Mouse (Mus musculus) embryo, embryonic 11 days (tissue): ENCODE measurements around the gene Fggy.

Experiments used
- DNase-seq: peaks from one replicate; pipeline ENCODE4 v3.0.0-alpha.2; 2015

Gene Fggy

DNA sequence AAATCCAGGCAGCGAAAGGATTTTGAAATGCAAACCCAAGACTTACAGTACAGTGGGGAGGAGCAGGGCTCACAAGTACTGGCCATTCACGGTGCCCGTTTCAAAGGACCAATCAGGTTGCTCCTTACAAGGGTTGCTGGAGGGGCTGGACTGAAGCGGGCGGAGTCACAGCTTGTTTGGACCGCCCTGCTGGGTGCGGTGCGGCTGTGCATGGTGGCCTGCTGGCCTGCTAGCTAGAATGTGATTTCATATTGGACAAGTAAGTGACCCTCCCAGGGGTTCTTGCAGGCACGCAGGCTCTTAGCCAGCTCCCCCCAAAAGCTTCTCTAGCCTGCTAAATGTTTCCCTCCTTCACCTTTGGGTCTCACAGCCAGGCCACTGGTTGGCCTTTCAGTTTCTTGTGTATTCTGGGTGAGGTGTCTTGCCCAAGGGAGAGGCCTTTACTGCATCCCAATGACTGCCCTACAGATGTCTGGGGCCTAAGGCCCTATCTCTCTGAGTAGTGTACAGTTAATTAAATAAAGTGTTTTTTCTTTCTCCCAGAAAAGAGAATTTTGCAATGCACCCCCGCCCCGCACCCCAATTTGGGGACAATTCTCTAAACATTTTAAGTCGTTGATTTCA, at the start of gene Fggy:
Gene Fggy (plus strand): TSS at position 175 of the 624 bp plus-strand sequence.
- peak; percentile 96 for DNase-seq

- DNase-seq, result no peak
Observed at GRCm38 (mm10) chr4:95507946-95508311, 49.4 kb upstream of the Fggy start.

DNA sequence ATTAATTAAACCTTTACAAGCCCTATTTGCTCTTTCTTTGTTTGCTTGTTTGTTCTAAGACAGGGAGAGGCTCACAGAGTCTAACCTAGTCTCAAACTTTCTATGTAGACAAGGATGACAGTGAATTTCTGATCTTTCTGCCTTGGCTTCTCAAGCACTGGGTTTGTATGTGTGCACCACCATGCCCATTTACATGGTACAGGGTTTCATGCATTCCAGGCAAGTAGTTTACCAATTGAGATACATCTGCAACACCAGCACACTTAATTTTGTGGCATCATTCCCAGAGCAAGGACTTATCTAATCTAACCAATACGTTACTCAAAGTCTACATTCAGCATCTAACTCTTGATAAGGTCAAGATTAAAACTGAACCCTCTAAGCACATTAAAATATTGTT, 38.9 kb upstream of the Fggy start:
- no peak for DNase-seq

DNA sequence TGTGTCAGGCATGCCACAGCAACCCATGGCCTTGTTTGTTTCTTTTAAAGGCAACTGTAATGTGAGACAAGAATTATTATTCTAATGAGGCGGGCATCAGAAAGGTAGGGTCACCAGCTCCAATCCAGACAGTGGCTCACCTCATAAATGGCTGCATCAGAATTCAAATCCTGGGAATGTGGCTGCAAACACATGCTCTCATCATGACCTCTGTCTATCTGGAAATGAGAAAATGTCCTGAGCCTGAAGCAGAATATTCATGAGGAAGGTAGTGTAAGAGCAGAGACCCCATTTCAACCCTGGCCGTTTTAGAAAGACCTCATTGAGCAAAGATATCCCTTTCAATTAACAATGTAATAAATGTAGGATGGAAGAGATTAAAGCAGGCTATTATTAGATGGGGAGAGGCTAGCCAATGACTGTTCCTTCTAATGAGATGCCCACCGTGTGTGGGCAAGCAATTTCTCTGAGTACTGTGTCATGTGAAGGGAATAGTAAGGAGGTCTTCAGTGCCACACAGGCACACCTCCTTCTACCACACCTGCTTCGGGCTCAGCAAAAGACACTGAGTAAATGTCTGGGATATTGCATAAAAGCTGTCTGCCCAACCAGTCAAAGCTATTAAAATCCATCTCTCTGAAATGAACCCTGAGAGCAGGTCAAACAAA, 37.2 kb upstream of the Fggy start:
- no peak for DNase-seq

GRCm38 (mm10) chr4:95520643-95521032, 36.7 kb upstream of the Fggy start:
- DNase-seq, result no peak

- DNase-seq, result no peak
Observed at GRCm38 (mm10) chr4:95526588-95526987, 30.7 kb upstream of the Fggy start.

- DNase-seq, result no peak
Observed at GRCm38 (mm10) chr4:95530757-95531156, 26.6 kb upstream of the Fggy start.

- no peak for DNase-seq
Observed at GRCm38 (mm10) chr4:95533946-95534345, 23.4 kb upstream of the Fggy start.

- DNase-seq, result no peak
Observed at GRCm38 (mm10) chr4:95541382-95542038, 15.8 kb upstream of the Fggy start.

DNA sequence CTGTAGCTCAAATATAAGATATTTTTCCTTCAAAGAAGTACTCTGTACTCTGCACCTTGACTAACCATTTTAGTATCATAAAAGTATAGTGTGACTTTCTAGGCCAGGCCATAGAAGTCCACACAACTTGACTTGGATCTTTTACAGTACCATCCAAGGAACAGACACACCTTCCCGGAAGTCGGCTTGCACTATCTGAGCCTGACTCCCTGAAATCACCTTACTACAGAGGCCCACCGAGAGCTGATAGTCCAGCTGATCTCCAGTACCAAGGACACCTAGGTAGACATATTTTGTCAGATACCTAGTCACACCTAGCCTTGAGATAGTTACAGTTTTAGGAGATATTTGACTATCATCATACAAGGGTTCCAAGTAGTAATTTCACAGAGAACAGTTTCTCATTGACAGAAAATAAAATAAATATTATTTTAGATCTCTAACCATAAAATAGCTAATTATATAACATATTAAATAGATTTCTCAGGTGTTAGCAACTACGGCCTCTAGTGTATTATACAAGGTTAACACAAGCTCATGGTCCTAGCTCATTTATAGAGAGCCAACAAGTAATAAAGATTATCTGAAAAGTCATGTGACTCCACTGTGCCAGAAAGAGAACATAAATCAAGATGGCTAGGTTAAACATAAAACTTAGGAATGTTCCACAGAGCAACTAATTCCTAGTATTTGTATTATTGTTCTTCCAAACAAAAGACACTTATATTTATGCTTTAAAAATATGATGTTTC, 15.1 kb upstream of the Fggy start:
- no peak for DNase-seq

GRCm38 (mm10) chr4:95543529-95543928, 13.8 kb upstream of the Fggy start:
- DNase-seq, result no peak

GRCm38 (mm10) chr4:95556663-95557332, 509 bp upstream of the Fggy start:
- no peak for DNase-seq

DNA sequence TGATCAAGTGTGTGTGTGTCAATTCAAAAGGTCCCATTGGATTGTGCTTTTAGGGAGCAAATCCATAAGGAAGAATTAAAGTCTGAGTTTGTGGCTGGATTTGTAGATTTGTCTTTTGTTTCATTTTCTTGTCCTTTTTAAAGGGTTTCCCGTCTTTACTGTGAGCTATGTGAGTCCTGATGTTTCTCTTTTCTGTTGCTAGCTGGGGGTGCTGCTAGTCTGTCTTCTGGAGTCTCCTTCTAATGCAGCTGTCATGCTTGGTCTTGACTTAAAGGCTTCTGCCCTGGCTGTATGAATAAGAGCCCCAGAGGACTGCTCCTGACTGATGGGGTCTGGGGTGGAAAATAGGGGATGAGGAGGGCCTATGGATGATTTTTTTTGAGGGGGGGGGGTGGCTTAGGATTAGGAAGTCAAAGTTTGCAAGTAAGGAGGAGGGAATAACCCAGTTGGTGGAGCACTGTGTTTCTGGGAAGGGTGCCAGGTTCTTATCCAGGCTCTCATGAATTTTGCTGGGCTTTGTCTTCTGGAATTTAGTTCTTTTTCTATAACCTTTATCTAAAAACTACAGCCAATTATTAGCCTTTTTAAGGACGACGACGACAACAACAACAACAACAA, 1.1 kb downstream of the Fggy start:
- DNase-seq, result peak; percentile 4

DNA sequence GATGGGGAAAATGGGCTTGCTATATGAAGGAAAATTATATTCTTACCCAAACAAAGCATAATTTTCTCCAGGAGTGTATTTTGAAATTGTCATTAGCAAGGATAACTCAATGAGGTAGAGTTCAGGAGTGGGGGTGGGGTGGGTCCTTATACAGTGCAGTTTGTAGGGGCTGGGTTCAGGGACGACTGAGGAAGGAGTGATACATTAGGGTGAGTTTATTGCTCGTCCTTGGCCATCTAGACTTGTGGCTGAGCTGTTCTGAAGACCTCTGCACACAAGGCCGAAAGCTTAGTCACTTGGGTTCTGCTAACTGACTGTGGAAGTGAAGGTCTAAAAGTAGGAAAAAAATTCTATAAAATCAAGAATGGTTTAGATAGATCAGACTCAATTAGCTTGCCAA, 14.3 kb downstream of the Fggy start:
- no peak for DNase-seq

DNA sequence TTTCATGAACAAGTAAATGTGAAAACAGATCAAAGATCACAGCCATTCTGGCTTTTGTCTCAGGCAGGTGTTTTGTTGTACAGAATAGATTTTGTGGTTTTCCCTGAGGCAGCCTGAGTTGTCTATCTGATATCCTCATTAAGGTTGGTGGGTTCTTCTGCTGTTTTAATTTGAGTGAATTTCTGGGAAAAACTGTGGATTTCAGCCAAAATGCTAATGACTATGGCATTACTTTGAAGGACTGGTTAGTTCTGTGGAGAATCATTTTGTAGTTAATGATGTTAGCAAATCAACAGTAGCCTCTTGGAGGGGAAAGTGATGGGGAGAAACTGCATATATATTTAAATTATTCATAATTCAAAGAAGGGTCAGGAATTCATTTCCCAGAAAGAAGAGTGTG, 16.4 kb downstream of the Fggy start:
- DNase-seq, result no peak

GRCm38 (mm10) chr4:95575411-95575911, 18.2 kb downstream of the Fggy start:
- no peak for DNase-seq

- no peak for DNase-seq
Observed at GRCm38 (mm10) chr4:95579183-95579582, 21.9 kb downstream of the Fggy start.

- no peak for DNase-seq
Observed at GRCm38 (mm10) chr4:95584107-95584762, 26.9 kb downstream of the Fggy start.

DNA sequence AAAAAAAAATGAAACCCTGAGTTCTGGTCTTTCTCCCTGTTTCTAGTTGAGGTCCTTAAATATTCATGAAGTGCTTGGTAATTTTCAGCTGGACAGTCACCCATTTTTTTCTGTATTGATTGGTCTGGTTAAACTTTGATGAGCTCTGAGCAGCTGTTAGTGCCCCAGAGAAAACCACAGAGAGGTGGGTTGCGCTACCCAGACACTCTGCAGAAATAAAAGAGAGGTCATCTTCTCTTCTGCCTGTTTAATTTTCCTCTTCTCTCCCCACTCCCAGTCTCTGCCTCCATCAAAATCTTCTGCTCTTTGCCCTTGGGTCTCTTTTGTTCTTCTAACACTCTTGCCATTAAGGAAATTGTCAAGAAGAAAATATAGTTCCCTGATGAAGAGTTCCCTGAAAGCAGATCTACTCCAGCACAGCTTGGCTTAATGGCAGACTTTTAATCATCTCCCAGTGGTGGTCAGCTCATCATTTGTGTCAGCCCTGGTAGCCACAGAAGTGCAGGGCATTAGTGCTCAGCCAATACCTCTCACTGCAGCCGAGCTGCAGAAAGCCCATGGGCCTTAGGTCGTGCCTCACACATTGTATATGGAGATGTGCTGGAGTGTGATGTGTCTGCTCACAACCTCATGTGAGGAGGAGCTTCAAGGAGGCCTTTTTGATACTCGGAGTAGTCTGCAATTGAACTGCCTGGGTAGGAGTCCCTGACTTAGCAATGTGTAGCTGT, 29.1 kb downstream of the Fggy start:
- no peak for DNase-seq

GRCm38 (mm10) chr4:95588722-95589283, 31.5 kb downstream of the Fggy start:
- no peak for DNase-seq

DNA sequence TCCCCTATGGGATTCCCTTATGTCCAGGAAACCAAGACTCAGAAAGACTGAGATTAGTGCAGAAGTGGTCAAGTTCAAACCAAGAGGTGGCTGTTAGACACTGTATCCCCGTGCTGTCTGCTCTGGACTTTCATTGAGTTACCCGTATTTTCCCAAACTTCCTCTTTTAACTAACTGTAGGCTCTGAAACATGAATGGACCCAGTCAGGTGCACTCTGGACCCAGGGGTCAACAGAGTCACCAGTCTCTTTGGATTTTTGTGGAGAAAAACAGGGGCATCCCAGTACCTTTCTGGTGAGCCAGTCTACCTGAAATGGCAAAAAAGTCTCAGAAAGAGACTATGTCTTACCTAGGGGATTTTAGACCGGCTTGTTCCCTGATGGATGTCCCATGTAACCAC, 33.6 kb downstream of the Fggy start:
- no peak for DNase-seq
